Mouse (Mus musculus) olfactory bulb, adult 2 months (tissue): ENCODE data around the gene Tom1.

ENCODE experiments used
- CTCF ChIP-seq: fragments of 200-500 bp; IDR thresholded peaks from 2 replicates; pipeline ENCODE4 v1.5.1; 2012; ENCODE audit warnings: low read depth, mild to moderate bottlenecking, low read length, moderate library complexity; ENCODE audit not compliant: insufficient read depth
- POLR2A ChIP-seq: fragments of 200-500 bp; IDR thresholded peaks from 2 replicates; pipeline ENCODE4 v1.6.1; 2012; ENCODE audit warnings: mild to moderate bottlenecking, low read depth, low read length, moderate library complexity; ENCODE audit not compliant: insufficient read depth

DNA sequence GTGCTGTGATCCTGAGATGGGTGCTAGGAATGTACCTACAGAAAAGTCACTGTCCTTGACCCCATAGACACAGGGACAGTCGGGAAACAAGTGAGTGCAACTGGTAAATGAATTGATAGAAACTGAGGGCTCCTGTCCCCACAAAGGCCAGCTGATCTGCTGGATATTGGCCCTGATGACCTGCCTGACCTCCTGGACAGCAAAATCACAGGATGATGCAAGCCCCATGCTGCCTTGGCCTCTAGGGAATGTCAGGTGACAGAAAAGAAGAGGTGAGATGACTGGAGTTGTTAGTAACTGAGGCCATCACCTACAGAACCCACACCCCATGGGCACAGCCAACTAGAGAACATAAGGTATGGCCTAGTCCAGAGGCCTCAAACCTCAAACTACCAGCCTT, 44.7 kb downstream of the Tom1 start:
- no peak for TF ChIP-seq CTCF
- TF ChIP-seq POLR2A = no peak
